8 mouse cellular contexts compared by ENCODE assay signal in genomic region chr4:123686368-123687024, GRCm38 (mm10). TPM values are rescaled to one million over a fixed set of nuclear protein-coding genes. Genes with fewer than 3 reads are reported as not detected.
DNase-seq lines count a peak whose midpoint lies in the region; ATAC-seq and TF ChIP-seq lines count a peak whose summit lies in the region.

No protein-coding gene starts in this region.

- TF ChIP-seq POLR2A in cortical plate, adult 2 months (IDR thresholded peaks at IDR 0.05; ENCODE audit: extremely low read depth, insufficient read depth, low read length) = no peak

- H3K4me2 ChIP-seq in liver, embryonic 14.5 days (ENCODE audit: low read depth) = peak overlapping the region; percentile 57
- H3K4me2 ChIP-seq in stomach, postnatal 0 days (replicated peaks; ENCODE audit: low read depth) = peak overlapping the region; percentile 99

- POLR2A ChIA-PET in Patski (lab: Charles Lee) = no interaction called here

- H3K9me3 ChIP-seq in liver, embryonic 14.5 days (ENCODE audit: control insufficient read depth, low read length) = no peaks in the 10 kb centered on the region
- H3K9me3 ChIP-seq in stomach, postnatal 0 days (ENCODE audit: control insufficient read depth, low read length) = no peaks in the 10 kb centered on the region

- H3K4me1 ChIP-seq in cortical plate, adult 2 months (ENCODE audit: control insufficient read depth, insufficient read depth, low read length) = peaks cover 10% of the 10 kb centered on the region
- H3K4me1 ChIP-seq in liver, embryonic 14.5 days (replicated peaks; ENCODE audit: control insufficient read depth in 2 of 2, insufficient read depth in 2 of 2, low read length in 1 of 2) = no peaks in the 10 kb centered on the region
- H3K4me1 ChIP-seq in stomach, postnatal 0 days (replicated peaks; ENCODE audit: control insufficient read depth, insufficient read depth) = 0 out of 2 replicates have a peak, but pooled peaks cover 2% of the 10 kb centered on the region

- H3K27ac ChIP-seq in layer of hippocampus, adult 2 months = peak overlapping the region; percentile 94
- H3K27ac ChIP-seq in cortical plate, adult 2 months (ENCODE audit: insufficient read depth, low read length) = peak overlapping the region; percentile 98
- H3K27ac ChIP-seq in liver, embryonic 14.5 days = no peak overlapping the region
- 0 out of 2 replicates have a peak overlapping the region, but pooled peaks have one; percentile 24 for H3K27ac ChIP-seq in stomach, postnatal 0 days (replicated peaks)

- CTCF ChIA-PET in Patski (lab: Charles Lee) = no interaction called here

- in situ Hi-C loops in Patski (cut with MboI; ENCODE audit: low pct_unique_long_range_greater_than_20kb) = no loop called here

- TF ChIP-seq EP300 in liver, embryonic 14.5 days (IDR thresholded peaks at IDR 0.05; ENCODE audit: low read depth) = no peak
- no peak for TF ChIP-seq EP300 in stomach, postnatal 0 days (optimal IDR thresholded peaks at IDR 0.05)

- no peak for TF ChIP-seq CTCF in layer of hippocampus, adult 2 months (conservative IDR thresholded peaks at IDR 0.05)
- TF ChIP-seq CTCF in Patski (IDR thresholded peaks at IDR 0.05) = no peak
- TF ChIP-seq CTCF in cortical plate, adult 2 months (IDR thresholded peaks at IDR 0.05; ENCODE audit: extremely low read depth, insufficient read depth, low read length) = no peak
- TF ChIP-seq CTCF in liver, embryonic 14.5 days (IDR thresholded peaks at IDR 0.05; ENCODE audit: low read depth) = no peak
- TF ChIP-seq CTCF in stomach, postnatal 0 days (IDR thresholded peaks at IDR 0.05; ENCODE audit: low read depth) = peak; percentile 17; the same call in 1 of the 2 replicates

- no peak overlapping the region for H3K9ac ChIP-seq in liver, embryonic 14.5 days (replicated peaks)
- H3K9ac ChIP-seq in stomach, postnatal 0 days (ENCODE audit: low read length) = peak overlapping the region; percentile 70

- ATAC-seq in Patski = peak; percentile 32
- no peak; the same call in 1 of the 2 replicates for ATAC-seq in liver, embryonic 14.5 days (ENCODE audit: insufficient read depth)
- ATAC-seq in stomach, postnatal 0 days (ENCODE audit: low FRiP score, low TSS enrichment) = peak; percentile 53

- no peaks in the 10 kb centered on the region for H3K36me3 ChIP-seq in liver, embryonic 14.5 days (replicated peaks; ENCODE audit: control insufficient read depth, insufficient read depth, low read depth)
- H3K36me3 ChIP-seq in stomach, postnatal 0 days (ENCODE audit: control insufficient read depth, insufficient read depth, low read length) = no peaks in the 10 kb centered on the region

- no peak for DNase-seq in layer of hippocampus, adult 2 months (ENCODE audit: low spot score in 2 of 2)
- no peak for DNase-seq in layer of hippocampus, adult 8-10 months (ENCODE audit: low spot score in 2 of 2)
- DNase-seq in Patski (ENCODE audit: low read depth, low spot score) = no peak
- DNase-seq in heart, postnatal 14 days = peak; percentile 26 to 40
- DNase-seq in liver, embryonic 14.5 days (ENCODE audit: low read depth in 3 of 3, low spot score in 3 of 3) = no peak
- peak; percentile 22 for DNase-seq in stomach, postnatal 0 days (ENCODE audit: low spot score)
- no peak for DNase-seq in ovary, postnatal 10 days (ENCODE audit: low spot score)

- WGBS in liver, embryonic 14.5 days (ENCODE audit: insufficient replicate concordance) = 2% methylated on average over 55 of the region's 56 CpGs
- 3% methylated on average over 49 of the region's 56 CpGs for WGBS in stomach, postnatal 0 days

- peak overlapping the region; percentile 90 for H3K4me3 ChIP-seq in layer of hippocampus, adult 2 months
- H3K4me3 ChIP-seq in cortical plate, adult 2 months (ENCODE audit: insufficient read depth, low read length) = peak overlapping the region; percentile 71
- H3K4me3 ChIP-seq in liver, embryonic 14.5 days (ENCODE audit: insufficient read depth in 1 of 2, low read depth in 2 of 2, low read length in 2 of 2) = peak overlapping the region; percentile 23 to 35
- peak overlapping the region; percentile 75 for H3K4me3 ChIP-seq in stomach, postnatal 0 days (ENCODE audit: low read depth, low read length)

- intact Hi-C loops in heart, postnatal 14 days (cut with DNase I) = no loop called here

- no peaks in the 10 kb centered on the region for H3K27me3 ChIP-seq in Patski
- peaks cover 30% of the 10 kb centered on the region for H3K27me3 ChIP-seq in liver, embryonic 14.5 days (ENCODE audit: control insufficient read depth, insufficient read depth, low read length)
- H3K27me3 ChIP-seq in stomach, postnatal 0 days (ENCODE audit: control insufficient read depth, insufficient read depth, low read length) = no peaks in the 10 kb centered on the region

RNA-seq across cellular contexts. Expression of gene Macf1, which starts 2.3 kb away (rescaled TPM):
- total RNA-seq in layer of hippocampus, adult 2 months (2021) = 100 to 1,000 TPM; 231 to 247 TPM
- 100 to 1,000 TPM; 235 to 265 (median 249) TPM for total RNA-seq in layer of hippocampus, adult 8-10 months (2022)
- polyA plus RNA-seq in Patski (2021) = 84.1 TPM
- polyA plus RNA-seq in cortical plate, adult 2 months (2012; rRNA removed) = 137 and 141 TPM in 2 replicates
- total RNA-seq in heart, postnatal 14 days (2021) = 100 to 1,000 TPM; 271 to 291 TPM
- polyA plus RNA-seq in liver, embryonic 14.5 days (2012; rRNA removed) = 12.2 and 15.1 TPM in 2 replicates
- 12.9 and 13.4 TPM in 2 replicates for polyA plus RNA-seq in liver, embryonic 14.5 days (2014; fragmentation: Nextera tagmentation; extraction: Ambion mirVana)
- polyA plus RNA-seq in stomach, postnatal 0 days (2015; fragmentation: Nextera tagmentation; extraction: Ambion mirVana) = 26.6 and 28.9 TPM in 2 replicates

RNA-seq across cellular contexts. Expression of gene Ndufs5, which starts 31.5 kb away (rescaled TPM):
- total RNA-seq in layer of hippocampus, adult 2 months (2021) = 100 to 1,000 TPM; 169 to 194 TPM
- 100 to 1,000 TPM; 145 to 182 (median 170) TPM for total RNA-seq in layer of hippocampus, adult 8-10 months (2022)
- 64.3 TPM for polyA plus RNA-seq in Patski (2021)
- polyA plus RNA-seq in cortical plate, adult 2 months (2012; rRNA removed) = 460 and 497 TPM in 2 replicates
- 100 to 1,000 TPM; 370 to 409 TPM for total RNA-seq in heart, postnatal 14 days (2021)
- polyA plus RNA-seq in liver, embryonic 14.5 days (2012; rRNA removed) = 65.8 and 108 TPM in 2 replicates
- polyA plus RNA-seq in liver, embryonic 14.5 days (2014; fragmentation: Nextera tagmentation; extraction: Ambion mirVana) = 188 and 189 TPM in 2 replicates
- 326 and 344 TPM in 2 replicates for polyA plus RNA-seq in stomach, postnatal 0 days (2015; fragmentation: Nextera tagmentation; extraction: Ambion mirVana)

Comparison
In these comparisons a context has a peak if more than half of its experiments do, and no peak if none do; other contexts are left out.
1. DNase-seq: peak in heart, postnatal 14 days (2 of 2) and stomach, postnatal 0 days (single experiment); none in layer of hippocampus, adult 2 months (0 of 2), layer of hippocampus, adult 8-10 months (0 of 2), Patski (single experiment), liver, embryonic 14.5 days (0 of 3) and ovary, postnatal 10 days (single experiment).
2. H3K4me3 ChIP-seq: peak in every context shown above with its lines; median percentile 90 in layer of hippocampus, adult 2 months; 75 in stomach, postnatal 0 days; 71 in cortical plate, adult 2 months; 29 in liver, embryonic 14.5 days.